Mouse (Mus musculus) spleen, postnatal 36 days (tissue): ENCODE measurements at regions not wholly inside any gene's neighbourhood (a gene's known extent, or its start where the extent isn't known, plus 50 kb on each side); places are given as distances from the start of the nearest gene placed in this dataset.

Source experiments
- DNase-seq, 2 experiments: peaks; one replicate each; pipeline ENCODE4 v3.0.0; 2022; ENCODE audit warnings: low spot score in 2 of 2, mixed read lengths in 1 of 2

- DNase-seq: no peak
Measured at GRCm38 (mm10) chr9:122625081-122625480, 122.1 kb upstream of the Topaz1 start.

GRCm38 (mm10) chr9:122626346-122626745 lies 120.8 kb upstream of the Topaz1 start:
- no peak for DNase-seq

GRCm38 (mm10) chr9:122629171-122629904 lies 117.8 kb upstream of the Topaz1 start:
- DNase-seq: no peak

GRCm38 (mm10) chr9:122631793-122632192 lies 115.4 kb upstream of the Topaz1 start:
- no peak for DNase-seq

- no peak for DNase-seq
Measured at GRCm38 (mm10) chr9:122633484-122633883, 113.7 kb upstream of the Topaz1 start.

- no peak for DNase-seq
Measured at GRCm38 (mm10) chr9:122635138-122635964, 111.8 kb upstream of the Topaz1 start.

- DNase-seq: no peak
Measured at GRCm38 (mm10) chr9:122637591-122637990, 109.6 kb upstream of the Topaz1 start.

GRCm38 (mm10) chr9:122639239-122639638 lies 107.9 kb upstream of the Topaz1 start:
- no peak for DNase-seq

GRCm38 (mm10) chr9:122642913-122643312 lies 104.2 kb upstream of the Topaz1 start:
- DNase-seq: no peak

GRCm38 (mm10) chr9:122645569-122645968 lies 101.6 kb upstream of the Topaz1 start:
- no peak for DNase-seq

- no peak for DNase-seq
Measured at GRCm38 (mm10) chr9:122650862-122651261, 96.3 kb upstream of the Topaz1 start.

- peak in 1 of 2 experiments; percentile 7 for DNase-seq
Measured at GRCm38 (mm10) chr9:122655583-122655982, 91.6 kb upstream of the Topaz1 start.

- no peak for DNase-seq
Measured at GRCm38 (mm10) chr9:122660050-122660449, 87.1 kb upstream of the Topaz1 start.

- no peak for DNase-seq
Measured at GRCm38 (mm10) chr9:122666978-122667645, 80.0 kb upstream of the Topaz1 start.

- no peak for DNase-seq
Measured at GRCm38 (mm10) chr9:122667646-122667981, 79.5 kb upstream of the Topaz1 start.

GRCm38 (mm10) chr9:122673777-122674176 lies 73.4 kb upstream of the Topaz1 start:
- no peak for DNase-seq

- DNase-seq: no peak
Measured at GRCm38 (mm10) chr9:122678001-122678696, 69.0 kb upstream of the Topaz1 start.

GRCm38 (mm10) chr9:122687170-122687569 lies 60.0 kb upstream of the Topaz1 start:
- DNase-seq: no peak

GRCm38 (mm10) chr9:122691879-122692278 lies 55.3 kb upstream of the Topaz1 start:
- no peak for DNase-seq

- DNase-seq: no peak
Measured at GRCm38 (mm10) chr9:122695724-122696123, 51.4 kb upstream of the Topaz1 start.
